In the genomic region with DNA sequence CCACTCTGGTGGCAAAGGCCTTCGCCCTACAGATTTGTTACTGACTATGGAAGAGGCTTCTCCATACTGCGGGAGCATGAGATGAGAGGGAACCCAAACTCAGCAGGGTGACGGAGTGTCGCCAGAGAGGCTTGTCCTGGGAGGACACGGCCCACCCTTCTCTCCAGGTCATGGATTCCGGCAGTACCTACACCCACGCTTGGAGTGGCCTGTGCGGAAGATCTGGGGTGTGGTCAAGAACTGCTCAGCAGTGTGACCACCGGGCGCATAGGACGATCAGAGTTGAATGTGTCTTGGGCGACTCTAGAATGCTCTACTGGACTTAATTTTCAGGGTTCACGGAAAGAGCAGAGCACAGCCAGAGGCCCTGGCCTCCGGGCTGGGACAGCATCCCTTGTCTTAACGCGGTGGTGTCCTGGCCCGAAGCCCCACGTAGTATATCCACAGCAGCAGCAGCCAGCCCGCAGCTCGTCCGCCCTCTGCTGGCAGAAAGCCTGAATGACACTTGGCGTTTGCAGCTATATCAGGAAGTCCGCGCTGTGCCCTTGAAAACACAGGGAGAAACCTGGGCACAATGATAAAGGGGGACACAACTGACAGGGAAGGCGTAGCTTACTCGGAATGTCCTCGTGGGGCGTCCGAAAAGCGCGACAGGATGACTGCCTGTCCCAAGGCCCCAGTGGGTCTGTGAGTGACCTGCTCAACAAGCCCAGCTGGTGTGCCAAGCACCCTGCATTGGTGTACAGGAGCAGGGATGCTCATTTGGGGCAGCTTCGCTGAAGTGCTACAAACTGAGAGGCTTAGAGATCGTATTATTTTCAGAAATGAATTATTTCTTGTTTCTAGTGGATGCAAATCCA, we compare ENCODE assay signal across 8 mouse cellular contexts. TPM values are rescaled to one million over a fixed set of nuclear protein-coding genes. Genes with fewer than 3 reads are reported as not detected.
DNase-seq lines count a peak whose midpoint lies in the region; ATAC-seq and TF ChIP-seq lines count a peak whose summit lies in the region.

No protein-coding gene starts in this region.

- WGBS in forebrain, embryonic 16.5 days, result 30% methylated on average over 33 of the region's 33 CpGs
- 29% methylated on average over 33 of the region's 33 CpGs for WGBS in lung, adult 2 months
- 25% methylated on average over 33 of the region's 33 CpGs for whole genome bisulfite sequencing in olfactory bulb, adult 2 months

- 0 out of 4 replicates have a peak overlapping the region, but pooled peaks of 1 of the 2 experiments have one; percentile 3 for H3K4me3 ChIP-seq in ES-E14 (ENCODE audit: insufficient read depth in 1 of 2, low read depth in 1 of 2, low read length in 2 of 2, poor library complexity in 1 of 2, severe bottlenecking in 1 of 2)
- no peak overlapping the region for H3K4me3 ChIP-seq in forebrain, embryonic 16.5 days (replicated peaks; ENCODE audit: low read length)
- H3K4me3 ChIP-seq in layer of hippocampus, adult 2 months, result peak overlapping the region; percentile 29; the same call in 1 of the 2 replicates
- no peak overlapping the region for H3K4me3 ChIP-seq in lung, adult 2 months (replicated peaks; ENCODE audit: extremely low read depth, low read depth, low read length)
- no peak overlapping the region for H3K4me3 ChIP-seq in olfactory bulb, adult 2 months (ENCODE audit: insufficient read depth, low read depth, low read length)

- no peaks in the 10 kb centered on the region for H3K27me3 ChIP-seq in forebrain, embryonic 16.5 days (replicated peaks; ENCODE audit: control insufficient read depth, insufficient read depth, low read length)

- peak; percentile 64 for DNase-seq in ES-E14 (ENCODE audit: low read depth, low spot score)
- DNase-seq in cerebellum, adult 11-12 months, result peak; percentile 83
- DNase-seq in heart, postnatal 4 days, result peak; percentile 94
- DNase-seq in layer of hippocampus, adult 2 months (ENCODE audit: low spot score in 2 of 2), result peak; percentile 79 to 92
- DNase-seq in lung, adult 2 months, result peak; percentile 81
- peak; percentile 42 to 53 for DNase-seq in thymus, adult 18-20 months

- H3K36me3 ChIP-seq in ES-E14 (ENCODE audit: control insufficient read depth, insufficient read depth, low read length, poor library complexity, severe bottlenecking), result no peaks in the 10 kb centered on the region
- no peaks in the 10 kb centered on the region for H3K36me3 ChIP-seq in forebrain, embryonic 16.5 days (ENCODE audit: control insufficient read depth, insufficient read depth)

- no peaks in the 10 kb centered on the region for H3K9me3 ChIP-seq in ES-E14 (ENCODE audit: control insufficient read depth, insufficient read depth, low read depth, low read length)
- no peaks in the 10 kb centered on the region for H3K9me3 ChIP-seq in forebrain, embryonic 16.5 days (ENCODE audit: control insufficient read depth, low read length)

- H3K9ac ChIP-seq in ES-E14 (ENCODE audit: insufficient read depth, low read depth, low read length, poor library complexity, severe bottlenecking), result no peak overlapping the region
- no peak overlapping the region for H3K9ac ChIP-seq in forebrain, embryonic 16.5 days (replicated peaks; ENCODE audit: low read depth, low read length)

- H3K27ac ChIP-seq in ES-E14 (ENCODE audit: insufficient read depth, low read depth, low read length, poor library complexity, severe bottlenecking), result no peak overlapping the region
- no peak overlapping the region for H3K27ac ChIP-seq in forebrain, embryonic 16.5 days (ENCODE audit: low read length)
- peak overlapping the region; percentile 49; the same call in 1 of the 2 replicates for H3K27ac ChIP-seq in layer of hippocampus, adult 2 months
- 0 out of 2 replicates have a peak overlapping the region, but pooled peaks have one; percentile 2 for H3K27ac ChIP-seq in olfactory bulb, adult 2 months (ENCODE audit: insufficient read depth, low read depth, low read length)

- peak overlapping the region; percentile 30 for H3K4me2 ChIP-seq in forebrain, embryonic 16.5 days (ENCODE audit: low read length)

- in situ Hi-C loops in ES-E14 (cut with MboI; ENCODE audit: low sequenced_read_pairs in 2 of 2, unreplicated experiment in 2 of 2), result no loop called here

- ATAC-seq in forebrain, embryonic 16.5 days, result peak; percentile 83

- no peak for TF ChIP-seq POLR2A in lung, adult 2 months (IDR thresholded peaks at IDR 0.05; ENCODE audit: borderline replicate concordance, extremely low read depth, low read depth, low read length)
- no peak for TF ChIP-seq POLR2A in olfactory bulb, adult 2 months (IDR thresholded peaks at IDR 0.05; ENCODE audit: insufficient read depth, low read depth, low read length)

- TF ChIP-seq CTCF in layer of hippocampus, adult 2 months (conservative IDR thresholded peaks at IDR 0.05), result peak; percentile 99
- TF ChIP-seq CTCF in lung, adult 2 months (IDR thresholded peaks at IDR 0.05; ENCODE audit: insufficient read depth, low read length), result peak; percentile 92
- TF ChIP-seq CTCF in olfactory bulb, adult 2 months (IDR thresholded peaks at IDR 0.05; ENCODE audit: insufficient read depth, low read depth, low read length), result peak; percentile 94

- H3K4me1 ChIP-seq in ES-E14 (ENCODE audit: control insufficient read depth in 2 of 2, insufficient read depth in 2 of 2, low read length in 2 of 2, poor library complexity in 1 of 2), result peaks cover 1 to 4% of the 10 kb centered on the region in 2 experiments; a peak in 1 of 4 replicates
- H3K4me1 ChIP-seq in forebrain, embryonic 16.5 days (replicated peaks; ENCODE audit: control insufficient read depth, insufficient read depth, low read length), result peaks cover 6% of the 10 kb centered on the region; the same call in 1 of the 2 replicates
- H3K4me1 ChIP-seq in lung, adult 2 months (ENCODE audit: control insufficient read depth, insufficient read depth, low read length), result no peaks in the 10 kb centered on the region
- H3K4me1 ChIP-seq in olfactory bulb, adult 2 months (ENCODE audit: control insufficient read depth, insufficient read depth, low read length), result peaks cover 28% of the 10 kb centered on the region

TF ChIP-seq in ES-E14, 5 proteins besides CTCF, POLR2A, EP300 and RAD21:
- no peak for TF ChIP-seq ZNF384 (IDR thresholded peaks at IDR 0.05; ENCODE audit: low read depth, low read length)
- no peak for TF ChIP-seq CHD2 (IDR thresholded peaks at IDR 0.05; ENCODE audit: low read depth, low read length)
- no peak for TF ChIP-seq MAFK (IDR thresholded peaks at IDR 0.05; ENCODE audit: insufficient read depth, low read depth, low read length)
- no peak for TF ChIP-seq HCFC1 (IDR thresholded peaks at IDR 0.05; ENCODE audit: borderline replicate concordance, insufficient read depth, low read length)
- peak; percentile 53; the same call in 1 of the 2 replicates for TF ChIP-seq ZC3H11A (IDR thresholded peaks at IDR 0.05; ENCODE audit: borderline replicate concordance, low read depth, low read length)

RNA-seq across cellular contexts. Expression of a gene that starts 21.2 kb away (rescaled TPM):
- total RNA-seq in ES-E14 (2012; rRNA removed), result 2.1 and 2.5 TPM in 2 replicates
- not detected in 2 replicates for polyA plus RNA-seq in forebrain, embryonic 16.5 days (2015; fragmentation: Nextera tagmentation; extraction: Ambion mirVana)
- 1 to 10 TPM; 1.0 to 1.3 TPM for total RNA-seq in heart, postnatal 4 days (2021)
- 1 to 10 TPM in 1 of 2 experiments, under 1 TPM in 1; 0.81 to 1.3 TPM for total RNA-seq in layer of hippocampus, adult 2 months (2021)
- polyA plus RNA-seq in lung, adult 2 months (2012; rRNA removed), result 0.19 and 0.38 TPM in 2 replicates
- polyA plus RNA-seq in olfactory bulb, adult 2 months (2012; ENCODE audit: insufficient read depth, insufficient read length, low replicate concordance, missing spikeins), result not detected in 2 replicates

RNA-seq across cellular contexts. Expression of a gene that starts 42.7 kb away (rescaled TPM):
- 42.5 and 61.6 TPM in 2 replicates for total RNA-seq in ES-E14 (2012; rRNA removed)
- 93.1 and 97.6 TPM in 2 replicates for polyA plus RNA-seq in forebrain, embryonic 16.5 days (2015; fragmentation: Nextera tagmentation; extraction: Ambion mirVana)
- 100 to 1,000 TPM; 128 to 131 TPM for total RNA-seq in heart, postnatal 4 days (2021)
- 10 to 100 TPM; 75.2 to 77.0 TPM for total RNA-seq in layer of hippocampus, adult 2 months (2021)
- 4.8 and 11.4 TPM in 2 replicates for polyA plus RNA-seq in lung, adult 2 months (2012; rRNA removed)
- polyA plus RNA-seq in olfactory bulb, adult 2 months (2012; ENCODE audit: insufficient read depth, insufficient read length, low replicate concordance, missing spikeins), result not detected in 2 replicates

Comparison
In these comparisons a context has a peak if more than half of its experiments do, and no peak if none do; other contexts are left out.
1. H3K27ac ChIP-seq: peak in layer of hippocampus, adult 2 months (single experiment) and olfactory bulb, adult 2 months (single experiment); none in ES-E14 (single experiment) and forebrain, embryonic 16.5 days (single experiment).
2. Peak in every context shown above with its lines, with median percentiles within 50 percentile points of each other: DNase-seq and CTCF ChIP-seq.